Mouse (Mus musculus): ENCODE results near the gene Palm2.

DNA sequence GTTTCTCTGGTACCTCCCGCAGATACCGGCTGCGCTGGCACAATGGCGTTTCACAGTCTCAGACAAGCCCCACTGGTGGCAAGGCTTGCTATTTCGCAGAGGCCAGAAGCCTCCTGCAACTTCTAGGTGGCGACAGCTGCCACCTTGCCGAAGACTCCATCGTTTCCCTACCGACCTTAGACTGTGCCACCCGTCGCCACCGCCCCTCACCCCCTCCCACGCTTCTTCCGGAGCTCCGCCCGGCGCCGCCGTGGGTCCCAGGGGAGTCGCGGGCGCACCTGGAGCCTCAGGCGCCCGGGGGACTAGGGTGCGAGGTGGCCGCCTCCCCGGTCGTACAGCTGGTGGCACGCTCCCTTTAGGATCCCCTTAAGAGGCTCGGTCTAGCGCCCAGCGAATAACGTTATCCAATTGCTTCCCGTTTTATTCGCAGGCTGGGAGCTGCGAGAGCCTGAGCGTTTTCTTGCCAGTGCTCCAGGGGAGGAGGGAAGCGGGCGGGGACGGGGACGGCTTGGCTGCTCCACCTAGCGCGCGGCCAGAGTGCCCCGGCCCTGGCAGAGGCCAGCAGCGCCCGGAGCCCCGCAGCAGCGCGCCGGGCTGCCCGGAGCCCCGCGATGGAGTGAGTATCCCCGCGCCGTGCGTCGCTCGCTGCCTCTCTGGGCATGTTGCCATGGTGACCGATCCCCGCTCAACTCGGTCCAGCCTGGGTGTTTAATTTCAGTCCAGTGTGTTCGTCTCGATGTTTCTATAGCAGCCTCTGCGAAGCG is at the start of gene Palm2:
- TF ChIP-seq CTCF (IDR thresholded peaks at IDR 0.05; ENCODE audit: extremely low read depth, insufficient read depth, low read length): no peak
- peak; percentile 8; the same call in 1 of the 2 replicates for TF ChIP-seq POLR2A (IDR thresholded peaks at IDR 0.05; ENCODE audit: extremely low read depth, insufficient read depth, low read length)
